Mouse (Mus musculus): ENCODE measurements around the gene Pold1.

Gene Pold1

DNA sequence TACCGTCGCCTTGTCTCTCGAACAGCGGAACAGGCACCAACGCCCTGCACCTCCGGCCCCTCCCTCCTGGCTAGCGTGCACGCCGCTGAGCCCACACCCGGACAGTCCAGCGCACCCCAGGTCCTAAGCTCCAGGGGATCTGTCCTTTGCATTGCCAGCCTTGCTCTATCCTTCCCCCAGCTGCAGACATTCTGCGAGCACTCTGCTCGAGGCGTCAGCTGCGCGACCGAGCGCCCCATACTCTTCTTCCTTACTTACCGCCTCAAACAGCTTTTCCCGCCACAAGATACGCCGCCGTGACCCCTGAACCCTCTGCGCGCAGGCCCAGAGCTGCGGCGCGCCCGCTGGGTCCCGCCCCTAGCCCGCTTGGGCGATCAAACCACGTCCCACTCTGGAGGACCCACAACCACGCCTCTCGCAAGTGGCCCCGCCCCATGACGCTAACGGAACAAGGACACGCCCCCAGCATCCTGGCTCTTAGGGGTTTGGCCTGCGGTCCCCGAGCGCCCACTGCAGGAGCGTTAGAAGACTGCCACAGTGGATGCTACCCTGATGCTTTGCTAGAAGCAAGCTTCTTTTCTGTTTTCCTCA, at the start of gene Pold1:
Pold1 (minus strand) TSS at position 353 of the 591 bp plus-strand sequence.
- POLR2A ChIA-PET: interaction anchor here (0.6 to 5.3 kb wide), 58 partner anchors 8 to 469 kb away, joined by 3 to 49 read pairs (median 4); partner anchors contain the start of genes Emc10 (in 3 of the 4), Fam71e1 (in 3 of the 4), Kcnc3 (in 3 of the 4) and Josd2 (in 2 of the 4)
- CTCF ChIA-PET: interaction anchor here (0.5 to 5.6 kb wide), 61 partner anchors 8 to 623 kb away, joined by 3 to 71 read pairs (median 4); partner anchors contain the start of genes Emc10 (in 2 of the 4), Fam71e1 (in 2 of the 4), Kcnc3 (in 2 of the 4) and Akt1s1 (in 1 of the 4)

DNA sequence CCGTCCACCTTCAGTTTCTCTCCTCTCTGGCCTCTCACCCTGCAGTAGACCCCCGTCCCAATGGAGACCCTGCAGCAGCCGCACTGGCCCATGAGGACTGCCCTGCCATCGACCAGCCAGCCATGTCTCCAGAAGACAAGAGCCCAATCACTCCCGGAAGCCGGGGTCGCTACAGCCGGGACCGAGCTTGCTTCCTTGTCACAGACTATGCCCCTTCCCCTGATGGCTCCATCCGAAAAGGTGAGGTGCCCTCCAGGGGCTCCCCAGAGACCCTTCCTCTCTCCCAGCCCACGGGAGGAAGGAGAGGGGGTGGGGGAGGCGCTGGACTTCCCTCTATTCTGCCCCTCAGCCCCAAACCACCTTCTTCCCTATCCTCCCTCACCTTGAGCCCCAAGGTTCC, 49.7 kb upstream of the Pold1 start:
- ChIA-PET POLR2A (interaction anchor here in 2 of 4 experiments (2.0 to 10.2 kb wide), 2 partner anchors 8 to 12 kb away, joined by 5 to 212 read pairs; partner anchors contain the start of gene Kcnc3 (in 1 of the 2)), CTCF (interaction anchor here in 1 of 4 experiments (0.7 kb wide), 1 partner anchor 79 kb away, joined by 4 read pairs; no protein-coding TSS in a partner anchor)

DNA sequence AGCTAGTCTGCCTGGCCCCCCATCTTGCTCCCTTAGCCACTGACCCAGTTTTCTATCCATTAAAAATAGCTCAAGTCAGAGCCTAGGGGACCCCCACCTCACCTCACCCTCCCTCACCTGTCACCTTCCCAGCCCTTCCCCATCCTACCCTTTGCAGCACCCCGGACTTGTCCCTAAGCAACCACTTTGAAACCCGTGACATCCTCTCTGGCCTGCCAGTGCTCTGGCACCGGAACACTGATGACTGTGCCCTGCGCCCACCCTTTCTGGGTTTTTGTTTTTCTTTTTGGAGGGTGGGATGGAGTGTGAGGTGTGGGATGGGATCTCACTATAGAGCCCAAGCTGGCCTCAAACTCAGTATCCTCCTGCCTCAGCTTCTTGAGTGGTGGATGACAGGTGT, 49.0 kb upstream of the Pold1 start:
- CTCF ChIA-PET: interaction anchor here in 3 of 4 experiments (0.5 to 0.6 kb wide), 3 partner anchors 15 to 335 kb away, joined by 3 to 5 read pairs (median 3); no protein-coding TSS in a partner anchor
- POLR2A ChIA-PET: interaction anchor here in 3 of 4 experiments (0.5 to 10.2 kb wide), 5 partner anchors 7 to 253 kb away, joined by 4 to 212 read pairs (median 5); partner anchors contain the start of gene Kcnc3 (in 1 of the 3)

DNA sequence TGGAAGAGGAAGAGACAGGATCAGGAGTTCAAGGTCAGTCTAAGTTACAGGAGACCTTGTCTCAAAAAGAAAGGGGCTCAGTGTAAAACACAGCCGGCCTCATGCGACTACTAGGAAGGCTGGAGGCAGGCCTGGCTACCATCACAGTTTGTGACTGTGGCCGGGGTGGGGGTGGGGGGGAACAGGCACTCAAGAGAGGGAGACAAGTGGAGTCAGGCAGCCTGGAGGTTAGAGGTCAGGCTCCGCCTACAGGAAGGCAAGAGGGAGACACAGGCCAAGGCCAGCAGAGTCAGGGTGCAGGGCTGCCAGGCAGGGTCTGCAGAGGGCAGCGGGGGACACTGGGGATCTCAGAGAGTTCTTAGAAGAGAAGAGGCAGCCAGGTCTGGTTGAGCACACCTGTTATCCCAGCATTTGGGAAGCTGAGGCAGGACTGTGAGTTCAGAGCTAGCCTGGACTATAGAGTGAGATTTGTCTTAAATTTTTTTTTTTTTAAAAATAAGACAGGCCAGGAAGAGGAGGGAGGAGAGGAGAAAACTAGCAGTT, 48.4 kb upstream of the Pold1 start:
- ChIA-PET POLR2A (interaction anchor here in 3 of 4 experiments (0.5 to 2.0 kb wide), 6 partner anchors 9 to 350 kb away, joined by 4 to 7 read pairs (median 4); no protein-coding TSS in a partner anchor), CTCF (interaction anchor here in 1 of 4 experiments (0.6 kb wide), 1 partner anchor 16 kb away, joined by 5 read pairs; no protein-coding TSS in a partner anchor)

DNA sequence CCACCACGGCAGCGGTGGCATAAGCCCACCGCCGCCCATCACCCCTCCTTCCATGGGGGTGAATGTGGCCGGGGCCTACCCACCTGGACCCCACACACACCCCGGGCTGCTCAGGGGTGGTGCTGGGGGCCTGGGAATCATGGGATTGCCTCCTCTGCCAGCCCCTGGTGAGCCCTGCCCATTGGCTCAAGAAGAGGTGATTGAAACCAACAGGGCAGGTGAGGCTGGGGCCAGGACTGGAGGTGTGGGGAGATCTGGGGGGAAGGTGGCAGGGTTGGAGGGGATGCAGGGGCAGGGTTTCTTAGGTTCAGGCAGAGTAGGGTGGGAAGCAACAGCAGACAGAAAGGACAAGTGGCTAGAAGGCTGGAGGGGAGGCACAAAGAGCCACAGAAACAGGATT, 47.4 kb upstream of the Pold1 start:
- CTCF ChIA-PET: no interaction called here

DNA sequence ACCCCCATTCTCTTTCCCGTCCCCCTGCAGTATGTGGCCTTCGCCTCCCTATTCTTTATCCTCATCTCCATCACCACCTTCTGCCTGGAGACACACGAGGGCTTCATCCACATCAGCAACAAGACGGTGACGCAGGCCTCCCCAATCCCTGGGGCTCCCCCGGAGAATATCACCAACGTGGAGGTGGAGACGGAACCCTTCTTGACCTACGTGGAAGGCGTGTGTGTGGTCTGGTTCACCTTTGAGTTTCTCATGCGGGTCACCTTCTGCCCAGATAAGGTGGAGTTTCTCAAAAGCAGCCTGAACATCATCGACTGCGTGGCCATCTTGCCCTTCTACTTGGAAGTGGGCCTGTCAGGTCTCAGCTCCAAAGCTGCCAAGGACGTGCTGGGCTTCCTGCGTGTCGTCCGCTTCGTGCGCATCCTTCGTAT, 46.5 kb upstream of the Pold1 start:
- ChIA-PET POLR2A (interaction anchor here in 3 of 4 experiments (0.6 to 10.3 kb wide), 3 partner anchors 8 to 149 kb away, joined by 3 to 212 read pairs (median 3); no protein-coding TSS in a partner anchor), CTCF (no interaction called here)

More for the DNA sequence above, 47.4 kb upstream of the Pold1 start:
- POLR2A ChIA-PET: interaction anchor here in 2 of 4 experiments (0.8 to 1.5 kb wide), 3 partner anchors 9 to 52 kb away, joined by 3 to 4 read pairs (median 3); no protein-coding TSS in a partner anchor

DNA sequence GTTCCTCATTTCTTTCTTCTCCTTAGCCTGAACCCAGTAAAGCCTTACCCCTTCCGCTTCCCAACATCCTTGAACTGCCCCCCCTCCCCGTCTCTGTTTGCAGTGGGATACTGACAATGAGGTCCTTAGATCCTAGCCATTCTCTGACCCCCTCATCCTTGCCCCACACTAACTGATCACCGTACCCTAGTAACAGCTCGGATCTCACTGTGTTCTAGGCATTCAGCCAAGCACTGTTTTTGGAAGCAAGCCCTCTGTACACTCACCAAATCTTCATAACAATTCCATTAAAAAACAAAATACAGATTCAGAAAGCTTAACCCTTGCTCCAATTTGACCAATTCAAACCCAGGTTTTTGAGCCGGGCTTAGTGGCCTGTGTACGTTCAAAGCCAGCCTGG, 45.6 kb upstream of the Pold1 start:
- ChIA-PET POLR2A (interaction anchor here (0.6 to 10.3 kb wide), 8 partner anchors 8 to 30 kb away, joined by 3 to 212 read pairs (median 6); no protein-coding TSS in a partner anchor), CTCF (interaction anchor here in 3 of 4 experiments (0.6 to 1.6 kb wide), 5 partner anchors 29 to 122 kb away, joined by 3 to 6 read pairs (median 4); no protein-coding TSS in a partner anchor)

DNA sequence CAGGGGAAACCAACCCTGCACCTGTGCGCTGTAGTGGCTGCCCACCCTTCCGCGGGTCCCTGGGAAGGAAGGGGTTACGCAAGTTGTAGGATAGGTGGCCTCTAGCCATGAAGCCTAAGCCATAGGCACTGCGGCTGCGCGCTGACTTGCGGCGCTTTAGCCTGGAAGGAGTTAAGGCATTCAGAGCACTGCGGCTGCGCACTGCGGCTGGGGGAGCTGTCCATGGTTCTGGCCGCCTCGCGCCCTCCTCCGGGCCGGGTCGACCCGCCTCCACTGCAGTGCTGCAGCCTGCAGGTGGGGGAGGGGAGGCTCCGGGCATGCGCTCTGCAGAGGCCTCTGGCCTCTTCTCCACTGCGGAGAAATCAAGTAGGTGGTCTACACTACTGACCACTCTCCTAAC, 45.1 kb upstream of the Pold1 start:
- POLR2A ChIA-PET: interaction anchor here (0.6 to 10.3 kb wide), 8 partner anchors 9 to 30 kb away, joined by 3 to 212 read pairs (median 6); no protein-coding TSS in a partner anchor
- CTCF ChIA-PET: interaction anchor here in 2 of 4 experiments (1.1 to 1.6 kb wide), 5 partner anchors 12 to 54 kb away, joined by 3 to 4 read pairs (median 4); no protein-coding TSS in a partner anchor

DNA sequence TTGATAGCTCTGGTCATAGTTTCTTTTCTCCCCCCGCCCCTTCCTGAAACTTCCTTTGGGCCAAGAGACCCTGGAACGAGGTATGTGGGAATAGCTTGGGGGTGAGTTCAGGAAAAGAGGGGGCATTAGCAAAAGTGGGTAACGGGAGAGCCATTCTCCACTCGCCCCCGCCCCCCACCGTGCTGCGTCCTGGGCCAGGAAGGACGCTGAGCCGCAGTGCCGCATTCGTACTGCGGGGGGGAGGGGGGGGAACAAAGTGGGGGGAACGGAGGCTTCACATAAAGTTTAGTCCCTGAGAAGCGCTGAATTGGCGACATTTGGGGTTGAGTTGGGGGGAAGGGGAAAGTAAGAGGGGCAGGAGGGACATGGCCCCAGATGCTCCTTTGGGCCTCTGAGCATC, 44.4 kb upstream of the Pold1 start:
- CTCF ChIA-PET: interaction anchor here in 3 of 4 experiments (0.6 to 1.6 kb wide), 8 partner anchors 10 to 219 kb away, joined by 3 to 10 read pairs (median 4); no protein-coding TSS in a partner anchor
- POLR2A ChIA-PET: interaction anchor here (0.6 to 10.3 kb wide), 14 partner anchors 10 to 456 kb away, joined by 3 to 212 read pairs (median 4); partner anchors contain the start of gene Pold1 (in 1 of the 4)

DNA sequence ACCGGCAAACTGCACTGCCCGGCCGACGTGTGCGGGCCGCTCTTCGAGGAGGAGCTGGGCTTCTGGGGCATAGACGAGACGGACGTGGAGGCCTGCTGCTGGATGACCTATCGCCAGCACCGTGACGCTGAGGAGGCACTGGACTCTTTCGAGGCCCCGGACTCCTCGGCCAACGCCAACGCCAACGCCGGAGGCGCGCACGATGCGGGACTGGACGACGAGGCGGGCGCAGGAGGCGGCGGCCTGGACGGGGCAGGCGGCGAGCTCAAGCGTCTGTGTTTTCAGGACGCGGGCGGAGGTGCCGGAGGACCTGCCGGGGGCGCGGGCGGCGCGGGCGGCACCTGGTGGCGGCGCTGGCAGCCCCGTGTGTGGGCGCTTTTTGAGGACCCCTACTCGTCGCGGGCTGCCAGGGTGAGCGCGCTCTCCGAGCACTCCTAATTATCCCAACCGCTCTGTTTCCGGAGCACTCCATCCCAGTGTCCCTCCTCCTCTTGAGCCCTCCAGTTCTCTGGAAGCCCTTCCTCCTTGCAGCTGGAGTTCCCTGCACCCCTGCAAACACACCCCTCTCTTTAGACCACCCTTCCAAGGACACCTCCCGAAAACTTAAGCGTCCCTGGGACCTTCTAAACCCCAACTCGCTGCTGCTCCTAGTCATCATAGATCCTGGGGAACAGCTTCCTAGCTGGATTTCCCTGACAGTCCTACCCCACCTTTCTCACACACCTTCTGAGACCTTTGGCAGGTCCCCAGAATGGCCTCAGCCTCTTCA, 42.9 kb upstream of the Pold1 start:
- CTCF ChIA-PET: interaction anchor here in 1 of 4 experiments (0.6 to 2.4 kb wide), 7 partner anchors 15 to 379 kb away, joined by 3 to 9 read pairs (median 4); no protein-coding TSS in a partner anchor
- POLR2A ChIA-PET: interaction anchor here in 3 of 4 experiments (0.7 to 10.3 kb wide), 23 partner anchors 9 to 457 kb away, joined by 3 to 212 read pairs (median 5); partner anchors contain the start of genes Pold1 (in 2 of the 3), 1700028J19Rik (in 1 of the 3), 2410002F23Rik (in 1 of the 3) and Emc10 (in 1 of the 3)

DNA sequence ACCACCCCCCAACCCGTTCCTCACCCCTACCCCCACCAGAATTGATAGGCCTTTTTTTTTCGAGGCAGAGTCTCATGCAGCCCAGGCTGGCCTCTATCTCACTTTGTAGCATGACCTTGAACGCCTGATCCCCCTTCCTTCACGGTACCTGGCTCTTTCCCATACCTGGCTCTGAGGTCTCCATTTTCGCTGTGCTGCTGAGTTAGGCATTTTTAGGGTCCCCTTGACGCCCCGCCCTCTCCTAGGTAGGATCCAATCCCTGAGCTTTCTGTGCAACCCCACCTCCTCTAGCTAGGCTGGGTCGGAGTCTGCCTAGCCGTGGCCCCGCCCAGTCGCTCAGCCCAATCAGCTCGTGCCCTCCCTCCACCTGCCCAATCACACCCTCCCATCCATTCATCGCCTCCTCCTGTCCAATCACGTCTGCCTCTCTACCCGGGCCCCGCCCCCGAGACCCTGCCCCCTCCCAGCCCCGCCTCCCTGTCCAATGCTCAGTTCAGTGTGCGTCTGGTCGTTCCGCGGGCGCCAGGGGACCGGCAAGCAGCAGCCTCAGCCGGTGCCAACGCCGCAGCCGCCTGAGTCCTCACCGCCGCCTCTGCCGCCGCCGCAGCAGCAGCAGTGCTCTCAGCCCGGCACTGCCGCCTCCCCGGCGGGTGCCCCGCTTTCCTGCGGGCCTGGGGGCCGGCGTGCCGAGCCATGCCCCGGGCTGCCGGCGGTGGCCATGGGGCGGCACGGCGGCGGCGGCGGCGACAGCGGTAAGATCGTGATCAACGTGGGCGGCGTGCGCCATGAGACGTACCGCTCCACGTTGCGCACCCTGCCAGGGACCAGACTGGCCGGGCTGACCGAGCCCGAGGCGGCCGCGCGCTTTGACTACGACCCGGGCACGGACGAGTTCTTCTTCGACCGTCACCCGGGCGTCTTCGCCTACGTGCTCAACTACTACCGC, 42.0 kb upstream of the Pold1 start, which contains the start of gene Kcnc3:
Kcnc3 (plus strand) TSS at position 263 of the 946 bp plus-strand sequence.
- POLR2A ChIA-PET: interaction anchor here in 3 of 4 experiments (0.6 to 10.3 kb wide), 103 partner anchors 8 to 983 kb away, joined by 3 to 212 read pairs (median 4); partner anchors contain the start of genes Pold1 (in 3 of the 3), Emc10 (in 2 of the 3), Fam71e1 (in 2 of the 3) and Il4i1 (in 2 of the 3)
- CTCF ChIA-PET: interaction anchor here in 3 of 4 experiments (0.5 to 2.4 kb wide), 28 partner anchors 10 to 286 kb away, joined by 3 to 25 read pairs (median 4); partner anchors contain the start of gene Pold1 (in 1 of the 3)

DNA sequence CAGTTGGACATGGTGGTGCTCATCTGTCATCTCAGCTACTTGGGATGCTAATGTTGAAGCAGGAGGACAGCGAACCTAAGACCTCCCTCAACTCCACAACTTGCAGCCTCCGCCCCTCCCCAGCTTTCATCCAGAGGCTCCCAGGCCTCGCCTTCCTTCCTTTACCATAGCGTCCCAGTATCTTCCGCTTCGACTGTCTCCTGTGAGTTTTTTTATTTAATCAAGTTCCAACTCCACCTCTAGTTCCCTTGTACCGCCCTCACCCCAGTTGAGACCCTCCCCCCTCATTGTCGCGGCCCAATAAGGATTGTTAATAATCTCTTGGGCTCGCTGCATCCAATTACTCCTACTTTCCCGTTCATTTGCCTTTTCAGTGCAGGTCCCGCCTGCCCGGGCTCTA, 41.3 kb upstream of the Pold1 start:
- CTCF ChIA-PET: interaction anchor here in 2 of 4 experiments (0.6 to 2.4 kb wide), 25 partner anchors 9 to 285 kb away, joined by 3 to 25 read pairs (median 4); partner anchors contain the start of gene Pold1 (in 1 of the 2)
- POLR2A ChIA-PET: interaction anchor here in 3 of 4 experiments (0.6 to 10.3 kb wide), 96 partner anchors 9 to 982 kb away, joined by 3 to 212 read pairs (median 4); partner anchors contain the start of genes Emc10 (in 2 of the 3), Fam71e1 (in 2 of the 3), Il4i1 (in 2 of the 3) and Nr1h2 (in 2 of the 3)

DNA sequence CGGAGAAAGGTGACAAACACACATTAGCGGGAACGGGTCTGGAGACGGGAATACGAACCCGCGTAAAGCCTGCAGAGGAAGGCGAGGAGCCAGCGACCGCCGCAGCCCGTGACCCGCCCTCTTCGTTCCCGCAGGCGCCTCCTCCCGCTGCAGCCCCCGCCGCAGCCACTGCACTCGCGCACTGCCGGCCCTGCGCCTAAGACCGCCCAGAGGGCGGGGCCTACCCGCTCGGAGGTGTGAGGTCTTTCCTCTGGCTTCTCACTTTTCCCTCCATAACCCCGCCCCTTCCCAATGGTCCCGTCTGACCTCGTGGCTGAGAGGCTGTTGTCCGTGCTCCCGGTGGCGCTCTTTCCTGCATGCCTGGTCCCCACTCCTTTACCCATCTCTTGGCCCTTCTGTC, 40.5 kb upstream of the Pold1 start:
- ChIA-PET CTCF (interaction anchor here in 2 of 4 experiments (0.6 to 1.7 kb wide), 3 partner anchors 8 to 35 kb away, joined by 3 to 7 read pairs (median 3); no protein-coding TSS in a partner anchor), POLR2A (interaction anchor here (0.5 to 10.3 kb wide), 9 partner anchors 10 to 214 kb away, joined by 3 to 212 read pairs (median 8); no protein-coding TSS in a partner anchor)

DNA sequence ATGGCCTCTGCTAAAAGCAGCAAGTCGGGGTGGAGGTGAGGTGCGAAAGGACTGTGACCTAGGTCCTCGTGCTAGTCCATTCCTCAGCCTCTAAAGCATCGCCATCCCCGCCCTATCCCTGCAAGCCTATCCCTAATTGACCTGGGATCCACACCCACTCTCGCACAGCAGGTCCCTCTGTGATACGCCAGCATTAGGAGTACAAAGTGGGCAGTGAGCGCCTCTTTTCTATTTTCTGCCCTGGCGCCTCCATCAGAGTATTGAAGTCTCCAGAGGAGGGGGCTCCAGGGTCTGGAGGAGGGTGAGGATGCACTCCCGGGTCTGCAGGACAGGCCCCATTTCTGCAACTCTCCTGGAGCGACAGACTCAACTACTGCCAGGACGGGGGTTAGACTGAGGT, 39.7 kb upstream of the Pold1 start:
- ChIA-PET CTCF (interaction anchor here in 2 of 4 experiments (0.6 to 0.8 kb wide), 2 partner anchors 27 to 363 kb away, joined by 3 to 5 read pairs; no protein-coding TSS in a partner anchor), POLR2A (interaction anchor here in 3 of 4 experiments (0.9 to 10.3 kb wide), 4 partner anchors 15 to 28 kb away, joined by 3 to 212 read pairs (median 66); no protein-coding TSS in a partner anchor)

DNA sequence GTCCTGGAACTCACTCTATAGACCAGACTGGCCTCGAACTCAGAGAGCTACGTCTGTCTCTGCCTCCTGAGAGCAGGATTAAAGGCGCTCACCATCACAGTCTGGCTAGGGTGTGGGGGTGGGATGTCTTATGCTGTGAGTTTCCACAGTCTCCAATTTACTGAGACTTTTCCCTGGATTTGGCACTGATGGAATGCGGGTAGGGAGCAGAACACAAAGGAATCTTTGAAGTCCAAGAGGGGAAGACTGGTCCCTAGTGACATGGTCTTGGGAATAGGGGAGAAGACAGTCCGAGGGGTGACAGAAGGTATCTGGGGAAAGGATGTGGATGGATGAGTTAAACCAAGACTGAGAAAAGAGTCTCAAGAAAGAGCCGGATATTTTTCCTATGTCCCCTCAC, 39.0 kb upstream of the Pold1 start:
- CTCF ChIA-PET: interaction anchor here in 2 of 4 experiments (1.0 to 1.5 kb wide), 4 partner anchors 11 to 101 kb away, joined by 3 to 6 read pairs (median 3); no protein-coding TSS in a partner anchor

More for the DNA sequence above, 39.0 kb upstream of the Pold1 start:
- POLR2A ChIA-PET: interaction anchor here (0.6 to 10.3 kb wide), 9 partner anchors 10 to 1616 kb away, joined by 3 to 212 read pairs (median 3); partner anchors contain the start of gene Napsa (in 1 of the 4)
